Mouse (Mus musculus) limb, embryonic 15.5 days (tissue): ENCODE results near the gene Pnma1. TPM values are rescaled to one million over a fixed set of nuclear protein-coding genes. Genes with fewer than 3 reads are reported as not detected.

ENCODE experiments used
- polyA plus RNA-seq: library from polyadenylated mRNA; unstranded; fragments of >200 nt; fragmentation: Nextera tagmentation; extraction: Ambion mirVana; gene quantifications from 2 replicates; pipeline ENCODE4 v1.2.1, GENCODE M21; 2015

Gene Pnma1
- polyA plus RNA-seq, 1 experiment from 2014 or later, result 0.93 TPM

Other genes with a start within 250 kb of the Pnma1 start
- gene Numb, start 226.6 kb downstream of the Pnma1 start, polyA plus RNA-seq, result 36.6 and 37.5 TPM in 2 replicates
- 9.0 and 11.2 TPM in 2 replicates for gene Riox1, start 197.9 kb downstream of the Pnma1 start, polyA plus RNA-seq
- not detected in 2 replicates for gene Heatr4, start 163.6 kb downstream of the Pnma1 start, polyA plus RNA-seq
- 26.1 and 26.5 TPM in 2 replicates for gene Acot2, start 160.6 kb downstream of the Pnma1 start, polyA plus RNA-seq
- 58.3 and 59.5 TPM in 2 replicates for gene Acot1, start 139.0 kb downstream of the Pnma1 start, polyA plus RNA-seq
- 0.17 and 0.37 TPM in 2 replicates for gene Acot4, start 110.1 kb downstream of the Pnma1 start, polyA plus RNA-seq
- not detected in 2 replicates for gene Gm49366, start 109.6 kb downstream of the Pnma1 start, polyA plus RNA-seq
- not detected in 2 replicates for gene Acot3, start 96.3 kb downstream of the Pnma1 start, polyA plus RNA-seq
- gene Acot5, start 79.2 kb downstream of the Pnma1 start, polyA plus RNA-seq, result not detected in 2 replicates
- 1.0 and 1.7 TPM in 2 replicates for gene Acot6, start 47.8 kb downstream of the Pnma1 start, polyA plus RNA-seq
- gene Dnal1, start 34.1 kb downstream of the Pnma1 start, polyA plus RNA-seq, result 5.9 and 6.3 TPM in 2 replicates
- 13.2 and 13.8 TPM in 2 replicates for gene Elmsan1, start 70.4 kb upstream of the Pnma1 start, polyA plus RNA-seq
- 15.9 and 22.6 TPM in 2 replicates for gene Ptgr2, start 136.7 kb upstream of the Pnma1 start, polyA plus RNA-seq
- 79.8 and 90.6 TPM in 2 replicates for gene Zfp410, start 168.4 kb upstream of the Pnma1 start, polyA plus RNA-seq
- 41.5 and 42.2 TPM in 2 replicates for gene Coq6, start 213.2 kb upstream of the Pnma1 start, polyA plus RNA-seq
- gene Fam161b, start 213.3 kb upstream of the Pnma1 start, polyA plus RNA-seq, result 2.7 and 3.2 TPM in 2 replicates